20 mouse cellular contexts compared by ENCODE assay signal in genomic region chr11:117760374-117761119, GRCm38 (mm10). TPM values are rescaled to one million over a fixed set of nuclear protein-coding genes. Genes with fewer than 3 reads are reported as not detected.
DNase-seq lines count a peak whose midpoint lies in the region; ATAC-seq and TF ChIP-seq lines count a peak whose summit lies in the region.
"Had no signal": no experiment of that assay in that cellular context is flagged by ENCODE, and none has a peak within 500 bp of the region (broad histone marks: within the 10 kb centered on the region; RNA-seq: fewer than 3 reads in every experiment).

No protein-coding gene starts in this region.

- TF ChIP-seq POLR2A in thymus, adult 2 months (IDR thresholded peaks at IDR 0.05; ENCODE audit: control insufficient read depth, extremely low read depth, insufficient read depth, low read length, poor library complexity), result no peak

- no peak for TF ChIP-seq CTCF in kidney, postnatal 0 days (IDR thresholded peaks at IDR 0.05; ENCODE audit: low read depth)
- TF ChIP-seq CTCF in thymus, adult 2 months (IDR thresholded peaks at IDR 0.05; ENCODE audit: borderline replicate concordance, control insufficient read depth, extremely low read depth, insufficient read depth, low read length, poor library complexity), result no peak

- intact Hi-C loops in left cerebral cortex, postnatal 36 days (cut with DNase I), result no loop called here

- 90% methylated on average over 26 of the region's 26 CpGs for WGBS in forebrain, embryonic 13.5 days
- 94% methylated on average over 26 of the region's 26 CpGs for WGBS in forebrain, embryonic 12.5 days
- 79% methylated on average over 26 of the region's 26 CpGs for WGBS in kidney, postnatal 0 days
- WGBS in thymus, adult 2 months, result 96% methylated on average over 26 of the region's 26 CpGs

- H3K4me3 ChIP-seq in forebrain, embryonic 13.5 days, result no peak overlapping the region
- H3K4me3 ChIP-seq in forebrain, embryonic 12.5 days (replicated peaks), result no peak overlapping the region
- H3K4me3 ChIP-seq in kidney, postnatal 0 days (replicated peaks; ENCODE audit: low read depth, low read length), result no peak overlapping the region
- H3K4me3 ChIP-seq in thymus, adult 2 months (ENCODE audit: control insufficient read depth, insufficient read depth, low read length), result no peak overlapping the region
- H3K4me3 ChIP-seq: embryonic facial prominence, embryonic 15.5 days; liver, embryonic 12.5 days had no signal

- H3K9ac ChIP-seq in forebrain, embryonic 13.5 days, result no peak overlapping the region
- no peak overlapping the region for H3K9ac ChIP-seq in forebrain, embryonic 12.5 days
- no peak overlapping the region for H3K9ac ChIP-seq in kidney, postnatal 0 days (ENCODE audit: low read depth, low read length)
- H3K9ac ChIP-seq: embryonic facial prominence, embryonic 15.5 days; liver, embryonic 12.5 days had no signal

- H3K4me1 ChIP-seq in forebrain, embryonic 13.5 days, result no peaks in the 10 kb centered on the region
- no peaks in the 10 kb centered on the region for H3K4me1 ChIP-seq in forebrain, embryonic 12.5 days
- no peaks in the 10 kb centered on the region for H3K4me1 ChIP-seq in kidney, postnatal 0 days (replicated peaks; ENCODE audit: insufficient read depth, low read length)
- H3K4me1 ChIP-seq in thymus, adult 2 months (replicated peaks; ENCODE audit: control insufficient read depth, insufficient read depth, low read length), result peaks cover 8% of the 10 kb centered on the region
- H3K4me1 ChIP-seq: liver, embryonic 12.5 days had no signal

- no peak for ATAC-seq in forebrain, embryonic 13.5 days
- ATAC-seq in forebrain, embryonic 12.5 days (ENCODE audit: low FRiP score), result no peak
- ATAC-seq in kidney, postnatal 0 days (replicated peaks; ENCODE audit: low FRiP score, low read depth), result peak; percentile 50
- ATAC-seq: inflammation-experienced regulatory T-cells, adult 6 months; liver, embryonic 12.5 days had no signal

- H3K27me3 ChIP-seq in forebrain, embryonic 13.5 days, result no peaks in the 10 kb centered on the region
- H3K27me3 ChIP-seq in forebrain, embryonic 12.5 days, result no peaks in the 10 kb centered on the region
- H3K27me3 ChIP-seq in kidney, postnatal 0 days (ENCODE audit: insufficient read depth, low read length), result no peaks in the 10 kb centered on the region
- H3K27me3 ChIP-seq in thymus, adult 2 months (ENCODE audit: control insufficient read depth, insufficient read depth, low read length), result no peaks in the 10 kb centered on the region
- H3K27me3 ChIP-seq: embryonic facial prominence, embryonic 15.5 days; liver, embryonic 12.5 days had no signal

- H3K36me3 ChIP-seq in forebrain, embryonic 13.5 days (ENCODE audit: poor library complexity, severe bottlenecking), result peaks cover 97% of the 10 kb centered on the region
- H3K36me3 ChIP-seq in forebrain, embryonic 12.5 days (replicated peaks), result peaks cover 88% of the 10 kb centered on the region
- peaks cover 56% of the 10 kb centered on the region for H3K36me3 ChIP-seq in kidney, postnatal 0 days (ENCODE audit: insufficient read depth, low read length)
- H3K36me3 ChIP-seq in thymus, adult 2 months (ENCODE audit: control insufficient read depth, insufficient read depth, low read length), result peaks cover 56% of the 10 kb centered on the region

- H3K27ac ChIP-seq in forebrain, embryonic 13.5 days, result peak overlapping the region; percentile 31; the same call in 1 of the 2 replicates
- H3K27ac ChIP-seq in forebrain, embryonic 12.5 days, result no peak overlapping the region; the same call in 1 of the 2 replicates
- H3K27ac ChIP-seq in kidney, postnatal 0 days, result peak overlapping the region; percentile 50; the same call in 1 of the 2 replicates
- no peak overlapping the region for H3K27ac ChIP-seq in thymus, adult 2 months (ENCODE audit: control insufficient read depth, insufficient read depth, low read length)
- H3K27ac ChIP-seq: embryonic facial prominence, embryonic 15.5 days; liver, embryonic 12.5 days had no signal

- no peaks in the 10 kb centered on the region for H3K9me3 ChIP-seq in forebrain, embryonic 13.5 days (replicated peaks)
- no peaks in the 10 kb centered on the region for H3K9me3 ChIP-seq in forebrain, embryonic 12.5 days
- no peaks in the 10 kb centered on the region for H3K9me3 ChIP-seq in kidney, postnatal 0 days (replicated peaks; ENCODE audit: low read length)
- H3K9me3 ChIP-seq: embryonic facial prominence, embryonic 15.5 days; G1E; liver, embryonic 12.5 days had no signal

- DNase-seq in left cerebral cortex, adult 18-20 months (ENCODE audit: low spot score in 2 of 2), result peak; percentile 53 to 69
- no peak for DNase-seq in left cerebral cortex, postnatal 36 days (ENCODE audit: low spot score in 2 of 2)
- peak; percentile 35 for DNase-seq in ZHBTc4 (ENCODE audit: low read depth, low spot score)
- DNase-seq in kidney, postnatal 0 days (ENCODE audit: low spot score), result no peak
- no peak for DNase-seq in thymus, adult 2 months
- DNase-seq in natural killer cell, adult 2 months (ENCODE audit: low spot score in 2 of 2), result no peak
- DNase-seq: adrenal gland, postnatal 25 days; B cell, adult 2 months; heart, postnatal 10 days; lung, postnatal 14 days; right cerebral cortex, postnatal 14 days; thymus, adult 18-20 months had no signal

- H3K4me2 ChIP-seq in forebrain, embryonic 13.5 days, result no peak overlapping the region
- H3K4me2 ChIP-seq in forebrain, embryonic 12.5 days, result no peak overlapping the region
- no peak overlapping the region for H3K4me2 ChIP-seq in kidney, postnatal 0 days (ENCODE audit: low read length)
- H3K4me2 ChIP-seq: embryonic facial prominence, embryonic 15.5 days; liver, embryonic 12.5 days; midbrain, embryonic 11.5 days had no signal

RNA-seq across cellular contexts. Expression of gene Tmc8, which starts 21.3 kb away (rescaled TPM):
- 0.45 and 0.52 TPM in 2 replicates for polyA plus RNA-seq in forebrain, embryonic 13.5 days (2015; fragmentation: Nextera tagmentation; extraction: Ambion mirVana)
- polyA plus RNA-seq in forebrain, embryonic 12.5 days (2016; fragmentation: Nextera tagmentation; extraction: Ambion mirVana), result 0.82 and 1.2 TPM in 2 replicates
- total RNA-seq in left cerebral cortex, adult 18-20 months (2021), result 1 to 10 TPM in 1 of 2 experiments, under 1 TPM in 1; 0.40 to 1.1 TPM
- total RNA-seq in left cerebral cortex, postnatal 36 days (2021), result under 1 TPM; 0.62 to 0.68 TPM
- polyA plus RNA-seq in kidney, postnatal 0 days (2015; fragmentation: Nextera tagmentation; extraction: Ambion mirVana), result 2.3 and 3.6 TPM in 2 replicates
- polyA plus RNA-seq in thymus, adult 2 months (2012; rRNA removed), result 388 and 467 TPM in 2 replicates

RNA-seq across cellular contexts. Expression of gene Tmc6, which starts 21.5 kb away (rescaled TPM):
- polyA plus RNA-seq in forebrain, embryonic 13.5 days (2015; fragmentation: Nextera tagmentation; extraction: Ambion mirVana), result 1.8 and 2.1 TPM in 2 replicates
- 3.0 and 4.4 TPM in 2 replicates for polyA plus RNA-seq in forebrain, embryonic 12.5 days (2016; fragmentation: Nextera tagmentation; extraction: Ambion mirVana)
- total RNA-seq in left cerebral cortex, adult 18-20 months (2021), result 1 to 10 TPM; 7.0 to 7.3 TPM
- 1 to 10 TPM; 4.5 to 8.9 TPM for total RNA-seq in left cerebral cortex, postnatal 36 days (2021)
- 38.8 and 39.2 TPM in 2 replicates for polyA plus RNA-seq in kidney, postnatal 0 days (2015; fragmentation: Nextera tagmentation; extraction: Ambion mirVana)
- polyA plus RNA-seq in thymus, adult 2 months (2012; rRNA removed), result 201 and 217 TPM in 2 replicates

RNA-seq across cellular contexts. Expression of gene 6030468B19Rik, which starts 36.9 kb away (rescaled TPM):
- polyA plus RNA-seq in forebrain, embryonic 13.5 days (2015; fragmentation: Nextera tagmentation; extraction: Ambion mirVana), result not detected in 2 replicates
- not detected in 2 replicates for polyA plus RNA-seq in forebrain, embryonic 12.5 days (2016; fragmentation: Nextera tagmentation; extraction: Ambion mirVana)
- not detected for total RNA-seq in left cerebral cortex, adult 18-20 months (2021)
- not detected for total RNA-seq in left cerebral cortex, postnatal 36 days (2021)
- not detected in 2 replicates for polyA plus RNA-seq in kidney, postnatal 0 days (2015; fragmentation: Nextera tagmentation; extraction: Ambion mirVana)
- 1.7 and 1.8 TPM in 2 replicates for polyA plus RNA-seq in thymus, adult 2 months (2012; rRNA removed)
- total RNA-seq: adrenal gland, postnatal 25 days; granulocyte monocyte progenitor cell, adult 5-6 weeks; heart, postnatal 10 days had no signal

RNA-seq across cellular contexts. Expression of gene Gm20708, which starts 48.9 kb away (rescaled TPM):
- polyA plus RNA-seq in forebrain, embryonic 13.5 days (2015; fragmentation: Nextera tagmentation; extraction: Ambion mirVana), result 0.36 and 0.49 TPM in 2 replicates
- polyA plus RNA-seq in forebrain, embryonic 12.5 days (2016; fragmentation: Nextera tagmentation; extraction: Ambion mirVana), result 0.15 and 0.56 TPM in 2 replicates
- 1 to 10 TPM in 1 of 2 experiments, under 1 TPM in 1; 0.86 to 2.6 TPM for total RNA-seq in left cerebral cortex, adult 18-20 months (2021)
- 1 to 10 TPM; 1.4 to 2.2 TPM for total RNA-seq in left cerebral cortex, postnatal 36 days (2021)
- polyA plus RNA-seq in kidney, postnatal 0 days (2015; fragmentation: Nextera tagmentation; extraction: Ambion mirVana), result 0.19 and 0.21 TPM in 2 replicates
- polyA plus RNA-seq in thymus, adult 2 months (2012; rRNA removed), result 0.06 TPM in 1 of 2 replicates, not detected in the other

RNA-seq across cellular contexts. Expression of gene Syngr2, which starts 48.9 kb away (rescaled TPM):
- polyA plus RNA-seq in forebrain, embryonic 13.5 days (2015; fragmentation: Nextera tagmentation; extraction: Ambion mirVana), result 15.9 and 17.4 TPM in 2 replicates
- polyA plus RNA-seq in forebrain, embryonic 12.5 days (2016; fragmentation: Nextera tagmentation; extraction: Ambion mirVana), result 20.6 and 25.5 TPM in 2 replicates
- total RNA-seq in left cerebral cortex, adult 18-20 months (2021), result 10 to 100 TPM in 1 of 2 experiments, 1 to 10 TPM in 1; 9.3 to 15.8 TPM
- 10 to 100 TPM; 10.1 to 10.2 TPM for total RNA-seq in left cerebral cortex, postnatal 36 days (2021)
- 107 and 115 TPM in 2 replicates for polyA plus RNA-seq in kidney, postnatal 0 days (2015; fragmentation: Nextera tagmentation; extraction: Ambion mirVana)
- polyA plus RNA-seq in thymus, adult 2 months (2012; rRNA removed), result 286 and 322 TPM in 2 replicates

Comparison
In these comparisons a context has a peak if more than half of its experiments do, and no peak if none do; other contexts are left out.
1. H3K27ac ChIP-seq: peak in forebrain, embryonic 13.5 days (single experiment) and kidney, postnatal 0 days (single experiment); none in forebrain, embryonic 12.5 days (single experiment) and thymus, adult 2 months (single experiment).
2. DNase-seq: peak in left cerebral cortex, adult 18-20 months (2 of 2) and ZHBTc4 (single experiment); none in left cerebral cortex, postnatal 36 days (0 of 2), kidney, postnatal 0 days (single experiment), thymus, adult 2 months (single experiment) and natural killer cell, adult 2 months (0 of 2).
3. RNA of gene Tmc8, which starts 21.3 kb away (polyA plus RNA-seq): 388 to 467 TPM in thymus, adult 2 months; 2.3 to 3.6 TPM in kidney, postnatal 0 days, 0.82 to 1.2 TPM in forebrain, embryonic 12.5 days and 0.45 to 0.52 TPM in forebrain, embryonic 13.5 days; every median in the first group is over 10 times any median in the second.